Mouse (Mus musculus) forebrain, embryonic 15.5 days (tissue): ENCODE data around the gene Lrrc57. TPM values are rescaled to one million over a fixed set of nuclear protein-coding genes. Genes with fewer than 3 reads are reported as not detected.

ENCODE experiments used
- ATAC-seq: fragments of 200-750 bp; cut with Nextera tagmentation; replicated peaks from 2 replicates; pipeline ENCODE4 v1.8.0; 2017; ENCODE audit warnings: mild to moderate bottlenecking, moderate TSS enrichment, moderate library complexity
- H3K27ac ChIP-seq: fragments of 300-500 bp; sonication (generic); replicated peaks from 2 replicates; pipeline ENCODE4 v1.5.1; 2015; ENCODE audit warnings: mild to moderate bottlenecking, inconsistent platforms
- H3K27me3 ChIP-seq: fragments of 300-500 bp; sonication (generic); 2 replicates; pipeline ENCODE4 v1.6.1; 2015; ENCODE audit warnings: inconsistent platforms
- H3K36me3 ChIP-seq: fragments of 300-500 bp; sonication (generic); 2 replicates; pipeline ENCODE4 v1.6.1; 2015; ENCODE audit warnings: mild to moderate bottlenecking, inconsistent platforms
- H3K4me1 ChIP-seq: fragments of 300-500 bp; sonication (generic); 2 replicates; pipeline ENCODE4 v1.6.1; 2015; ENCODE audit warnings: inconsistent platforms
- H3K4me2 ChIP-seq: fragments of 300-500 bp; sonication (generic); replicated peaks from 2 replicates; pipeline ENCODE4 v1.6.1; 2015; ENCODE audit warnings: mild to moderate bottlenecking, inconsistent platforms
- H3K4me3 ChIP-seq: fragments of 300-500 bp; sonication (generic); 2 replicates; pipeline ENCODE4 v1.5.1; 2015; ENCODE audit warnings: mild to moderate bottlenecking, inconsistent platforms
- H3K9ac ChIP-seq: fragments of 300-500 bp; sonication (generic); replicated peaks from 2 replicates; pipeline ENCODE4 v1.6.1; 2015; ENCODE audit warnings: mild to moderate bottlenecking, inconsistent platforms
- H3K9me3 ChIP-seq: fragments of 300-500 bp; sonication (generic); 2 replicates; pipeline ENCODE4 v1.6.1; 2016; ENCODE audit warnings: inconsistent platforms
- WGBS: fragments of 180-500 bp; shearing (Covaris S2); methylation state at CpG from one replicate; pipeline ENCODE4 v1.1.7; 2015; ENCODE audit warnings: mixed read lengths; 5-methylcytosine and 5-hydroxymethylcytosine counted together
- polyA plus RNA-seq: library from polyadenylated mRNA; unstranded; fragments of >200 nt; fragmentation: Nextera tagmentation; extraction: Ambion mirVana; gene quantifications from 2 replicates; pipeline ENCODE4 v1.2.1, GENCODE M21; 2015

Lrrc57 gene
- polyA plus RNA-seq, 1 experiment from 2014 or later, result 38.7 TPM

GRCm38 (mm10) chr2:120563235-120563990, 45.9 kb downstream of the Lrrc57 start, which contains the start of gene Zfp106:
Gene Zfp106, minus strand, starts transcription at chr2:120563843.
- Histone ChIP-seq H3K4me2 (peak within 1 kb of the TSS; percentile 72), H3K36me3 (no peaks in the 10 kb centered on the region), H3K9ac (peak within 1 kb of the TSS; percentile 85), H3K27ac (peak within 1 kb of the TSS; percentile 32), H3K27me3 (no peaks in the 10 kb centered on the region), H3K4me1 (peaks cover 18% of the 10 kb centered on the region), H3K9me3 (no peaks in the 10 kb centered on the region), H3K4me3 (peak within 1 kb of the TSS; percentile 69)
- WGBS, result under 1% methylated on average over 50 of the region's 50 CpGs
- peak; percentile 90 for ATAC-seq

DNA sequence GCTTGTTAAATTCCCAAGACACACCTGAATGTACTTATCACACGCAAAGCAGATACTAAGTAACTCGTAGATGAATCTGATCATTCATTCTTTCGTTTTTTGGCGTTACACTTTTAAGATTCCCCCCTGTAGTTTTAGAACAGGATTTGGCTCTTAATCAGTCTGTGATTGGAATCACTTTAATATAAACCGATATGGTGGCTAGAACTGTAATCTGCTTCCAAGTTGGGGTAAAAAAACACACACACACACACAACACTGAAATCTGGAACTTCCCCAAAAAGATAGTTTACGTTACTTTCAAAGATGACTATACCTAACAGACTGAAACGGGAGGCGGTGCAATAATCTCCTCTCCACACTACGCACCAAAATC, 46.5 kb downstream of the Lrrc57 start:
- H3K4me3 ChIP-seq, result peak overlapping the region; percentile 69
- no peak overlapping the region for H3K27ac ChIP-seq
- H3K27me3 ChIP-seq, result no peaks in the 10 kb centered on the region
- WGBS, result 23% methylated on average over 9 of the region's 9 CpGs
- no peak for ATAC-seq
- no peaks in the 10 kb centered on the region for H3K36me3 ChIP-seq
- peaks cover 13% of the 10 kb centered on the region for H3K4me1 ChIP-seq
- H3K9me3 ChIP-seq, result no peaks in the 10 kb centered on the region
- peak overlapping the region; percentile 85 for H3K9ac ChIP-seq
- peak overlapping the region; percentile 72 for H3K4me2 ChIP-seq

- H3K4me1 ChIP-seq, result peaks cover 7% of the 10 kb centered on the region
- H3K27ac ChIP-seq, result no peak overlapping the region
- no peak overlapping the region for H3K4me3 ChIP-seq
- no peak overlapping the region for H3K9ac ChIP-seq
- H3K36me3 ChIP-seq, result no peaks in the 10 kb centered on the region
- no peak for ATAC-seq
- 85% methylated on average over 1 of the region's 1 CpGs for WGBS
- no peaks in the 10 kb centered on the region for H3K27me3 ChIP-seq
- no peaks in the 10 kb centered on the region for H3K9me3 ChIP-seq
- no peak overlapping the region for H3K4me2 ChIP-seq
These were observed 47.8 kb downstream of the Lrrc57 start for GRCm38 (mm10) chr2:120561524-120561923.

GRCm38 (mm10) chr2:120558813-120559212, 50.5 kb downstream of the Lrrc57 start:
- Histone ChIP-seq H3K9ac (no peak overlapping the region), H3K9me3 (no peaks in the 10 kb centered on the region), H3K36me3 (peaks cover 9% of the 10 kb centered on the region; the same call in 1 of the 2 replicates), H3K4me2 (no peak overlapping the region), H3K4me1 (peaks cover 7% of the 10 kb centered on the region), H3K27ac (no peak overlapping the region), H3K4me3 (no peak overlapping the region), H3K27me3 (no peaks in the 10 kb centered on the region)
- WGBS, result 95% methylated on average over 3 of the region's 3 CpGs
- no peak for ATAC-seq

GRCm38 (mm10) chr2:120556868-120557267, 52.5 kb downstream of the Lrrc57 start:
- H3K4me1 ChIP-seq, result no peaks in the 10 kb centered on the region; the same call in 1 of the 2 replicates
- no peak overlapping the region for H3K27ac ChIP-seq
- no peak overlapping the region for H3K4me2 ChIP-seq
- 83% methylated on average over 3 of the region's 3 CpGs for WGBS
- no peaks in the 10 kb centered on the region for H3K9me3 ChIP-seq
- H3K9ac ChIP-seq, result no peak overlapping the region
- H3K27me3 ChIP-seq, result no peaks in the 10 kb centered on the region
- no peak overlapping the region for H3K4me3 ChIP-seq
- ATAC-seq, result no peak
- H3K36me3 ChIP-seq, result peaks cover 20% of the 10 kb centered on the region

Other genes starting within 250 kb of the Lrrc57 start
- gene Ganc, start 205.6 kb downstream of the Lrrc57 start, polyA plus RNA-seq, result 7.8 and 10.2 TPM in 2 replicates
- gene Tmem87a, start 205.4 kb downstream of the Lrrc57 start, polyA plus RNA-seq, result 6.7 and 7.3 TPM in 2 replicates
- 1.1 and 1.4 TPM in 2 replicates for gene Capn3, start 153.5 kb downstream of the Lrrc57 start, polyA plus RNA-seq
- 47.8 and 50.8 TPM in 2 replicates for gene Zfp106, start 45.7 kb downstream of the Lrrc57 start, polyA plus RNA-seq
- gene Snap23, start 41.8 kb downstream of the Lrrc57 start, polyA plus RNA-seq, result 17.3 and 19.6 TPM in 2 replicates
- gene Haus2, start 137 bp downstream of the Lrrc57 start, polyA plus RNA-seq, result 29.5 and 30.5 TPM in 2 replicates
- gene Stard9, start 19.6 kb upstream of the Lrrc57 start, polyA plus RNA-seq, result 4.0 and 4.1 TPM in 2 replicates
- gene Cdan1, start 240.6 kb upstream of the Lrrc57 start, polyA plus RNA-seq, result 5.8 and 7.4 TPM in 2 replicates
- 12.2 and 13.1 TPM in 2 replicates for gene Ttbk2, start 241.1 kb upstream of the Lrrc57 start, polyA plus RNA-seq